Mouse (Mus musculus): ENCODE results near the gene Pabpc1l. TPM values are rescaled to one million over a fixed set of nuclear protein-coding genes. Genes with fewer than 3 reads are reported as not detected.

Gene Pabpc1l
- polyA plus RNA-seq, 1 experiment from 2014 or later = 0.39 TPM

DNA sequence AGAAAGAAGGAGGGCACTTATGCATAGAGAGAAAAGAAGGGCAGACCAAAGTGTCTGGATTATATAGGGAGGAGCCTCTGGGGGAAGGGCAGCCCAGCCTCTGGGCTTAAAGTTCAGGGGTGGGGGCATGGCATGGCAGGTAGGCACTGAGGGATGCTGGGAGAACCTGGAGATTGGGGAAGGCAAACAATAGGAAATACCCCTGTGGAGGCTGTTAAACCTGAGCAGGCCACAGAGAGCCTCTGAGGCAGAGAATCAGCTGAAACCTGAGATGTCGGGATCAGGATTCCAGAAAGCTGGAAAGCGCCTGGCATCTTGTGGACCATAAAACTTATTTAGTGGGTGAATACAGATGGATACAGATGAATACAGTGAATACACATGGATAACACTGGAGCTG lies 46.9 kb downstream of the Pabpc1l start:
- no peak overlapping the region for H3K4me3 ChIP-seq (replicated peaks)
- no peak overlapping the region for H3K4me2 ChIP-seq
- peaks cover 63% of the 10 kb centered on the region for H3K4me1 ChIP-seq (replicated peaks)
- peaks cover 1% of the 10 kb centered on the region; the same call in 1 of the 2 replicates for H3K36me3 ChIP-seq
- H3K27me3 ChIP-seq = no peaks in the 10 kb centered on the region
- 84% methylated on average over 2 of the region's 2 CpGs for WGBS (ENCODE audit: insufficient replicate concordance)
- DNase-seq (no peak), ATAC-seq (ENCODE audit: low read depth) (no peak)
- H3K9ac ChIP-seq = no peak overlapping the region
- H3K27ac ChIP-seq = no peak overlapping the region
- H3K9me3 ChIP-seq (replicated peaks) = no peaks in the 10 kb centered on the region

DNA sequence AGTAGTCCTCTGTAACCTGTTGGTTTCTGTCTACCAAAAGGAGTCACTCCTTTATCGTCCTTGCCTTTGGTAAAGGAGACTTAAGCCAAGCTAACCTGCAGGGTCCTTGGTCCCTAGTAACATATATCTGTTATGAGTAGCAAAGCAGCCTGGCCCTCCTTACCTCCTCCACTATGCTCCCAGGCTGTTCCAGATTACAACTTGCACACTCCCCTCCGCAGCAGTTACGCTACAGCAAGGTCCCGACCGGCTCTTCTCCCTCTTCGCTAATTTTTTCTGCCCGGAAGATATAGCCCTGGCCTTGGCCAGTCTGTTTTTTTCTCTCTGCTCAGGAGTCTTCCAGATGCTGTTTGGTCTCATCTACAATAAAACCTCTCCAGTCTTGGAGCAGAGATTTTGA lies 47.9 kb downstream of the Pabpc1l start:
- Histone ChIP-seq H3K27ac (no peak overlapping the region), H3K4me2 (no peak overlapping the region), H3K9me3 (replicated peaks) (no peaks in the 10 kb centered on the region), H3K9ac (no peak overlapping the region), H3K27me3 (no peaks in the 10 kb centered on the region), H3K4me3 (replicated peaks) (no peak overlapping the region), H3K36me3 (no peaks in the 10 kb centered on the region), H3K4me1 (replicated peaks) (peaks cover 70% of the 10 kb centered on the region)
- ATAC-seq (ENCODE audit: low read depth) (no peak), DNase-seq (no peak)
- WGBS (ENCODE audit: insufficient replicate concordance) = 71% methylated on average over 7 of the region's 7 CpGs

DNA sequence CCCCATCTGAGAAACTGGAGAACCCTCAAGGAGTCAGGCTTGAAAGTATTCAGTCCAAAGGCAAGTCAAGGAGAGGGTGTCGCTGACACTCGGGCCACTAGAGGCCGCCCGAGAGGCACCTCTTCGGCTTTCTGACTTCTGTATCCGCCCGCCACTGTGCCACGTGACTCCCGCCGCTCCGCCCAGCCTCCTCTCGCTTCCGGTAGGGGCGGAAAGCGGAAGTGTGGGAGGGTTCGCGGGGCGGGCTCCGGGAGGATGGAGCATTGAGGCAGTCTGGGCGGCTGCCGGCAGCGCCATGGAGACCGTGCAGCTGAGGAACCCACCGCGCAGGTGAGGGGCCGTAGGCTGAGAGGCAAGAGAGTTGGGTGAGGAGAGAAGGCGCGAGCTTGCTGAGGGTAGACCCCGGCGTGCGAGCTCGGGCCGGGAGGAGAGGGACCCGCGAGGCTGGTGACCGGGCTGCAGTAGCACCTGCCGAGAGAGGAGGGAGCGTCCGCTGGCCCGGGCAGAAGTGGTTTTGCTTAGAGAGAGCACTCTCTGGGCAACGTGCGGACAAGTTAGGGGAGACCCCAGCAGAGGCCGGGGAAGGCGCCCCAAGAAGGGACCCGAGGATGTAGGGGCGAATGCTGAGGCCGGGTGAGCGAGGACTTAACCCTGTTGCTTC lies 48.8 kb downstream of the Pabpc1l start:
- under 1% methylated on average over 48 of the region's 48 CpGs for WGBS (ENCODE audit: insufficient replicate concordance)
- Histone ChIP-seq H3K27ac (peak overlapping the region; percentile 81), H3K4me2 (peak overlapping the region; percentile 94), H3K36me3 (no peaks in the 10 kb centered on the region), H3K9me3 (replicated peaks) (no peaks in the 10 kb centered on the region), H3K27me3 (no peaks in the 10 kb centered on the region), H3K4me1 (replicated peaks) (peaks cover 70% of the 10 kb centered on the region), H3K4me3 (replicated peaks) (peak overlapping the region; percentile 96), H3K9ac (peak overlapping the region; percentile 91)
- ATAC-seq (ENCODE audit: low read depth) (peak; percentile 83), DNase-seq (peak; percentile 97)

DNA sequence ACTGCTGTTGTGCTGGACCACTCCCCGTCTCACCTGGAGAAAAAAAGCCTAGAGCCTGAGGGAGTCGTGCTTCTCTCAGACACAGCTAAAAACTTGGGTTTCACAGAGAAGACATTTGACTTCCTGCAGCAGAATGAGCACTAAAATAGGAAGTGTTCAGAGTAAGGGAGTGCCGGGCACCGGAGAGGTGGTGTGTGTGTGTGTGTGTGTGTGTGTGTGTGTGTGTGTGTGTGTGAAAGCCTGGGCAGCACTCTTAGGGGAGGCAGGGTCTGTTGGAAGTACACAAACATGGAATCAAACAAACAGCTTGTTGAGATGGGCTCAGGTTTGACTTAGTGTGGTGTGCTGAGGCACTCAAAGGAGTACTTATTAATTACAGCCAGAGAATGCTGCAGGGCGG lies 49.8 kb downstream of the Pabpc1l start:
- peak overlapping the region; percentile 94 for H3K4me2 ChIP-seq
- H3K9me3 ChIP-seq (replicated peaks) = no peaks in the 10 kb centered on the region
- no peak for DNase-seq
- H3K4me3 ChIP-seq (replicated peaks) = peak overlapping the region; percentile 96
- peaks cover 7% of the 10 kb centered on the region; the same call in 1 of the 2 replicates for H3K36me3 ChIP-seq
- peak overlapping the region; percentile 91 for H3K9ac ChIP-seq
- peaks cover 68% of the 10 kb centered on the region for H3K4me1 ChIP-seq (replicated peaks)
- 16% methylated on average over 5 of the region's 5 CpGs for WGBS (ENCODE audit: insufficient replicate concordance)
- peak overlapping the region; percentile 81 for H3K27ac ChIP-seq
- H3K27me3 ChIP-seq = no peaks in the 10 kb centered on the region
- no peak for ATAC-seq (ENCODE audit: low read depth)

DNA sequence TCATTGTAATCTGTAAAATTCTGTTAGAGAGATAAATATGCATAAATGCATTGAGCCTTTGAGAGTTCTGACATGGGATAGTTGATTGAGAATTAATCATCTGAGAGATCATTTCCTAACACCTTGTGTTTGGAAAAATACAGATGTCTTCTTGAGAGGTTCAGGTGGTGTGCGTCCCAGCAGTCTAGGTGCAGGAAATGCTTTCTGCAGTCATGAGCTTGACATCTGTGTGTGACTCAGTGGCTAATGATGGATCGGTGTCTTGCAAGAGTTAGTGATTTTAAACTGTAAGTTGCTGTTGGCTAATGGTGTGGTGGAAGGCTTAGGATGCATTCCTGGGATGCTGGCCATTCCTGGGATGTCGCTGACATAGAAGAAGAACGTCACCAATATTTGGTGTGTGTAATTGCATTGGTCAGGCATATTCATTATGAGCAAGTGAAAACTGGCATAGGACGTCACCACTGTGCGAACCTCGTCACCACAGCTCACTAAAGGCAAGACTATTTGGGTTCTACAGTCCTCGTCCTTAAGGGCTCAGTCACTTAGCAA lies 51.7 kb downstream of the Pabpc1l start:
- DNase-seq (no peak), ATAC-seq (ENCODE audit: low read depth) (no peak)
- H3K4me3 ChIP-seq (replicated peaks) = no peak overlapping the region
- H3K4me2 ChIP-seq = no peak overlapping the region
- peaks cover 22% of the 10 kb centered on the region for H3K36me3 ChIP-seq
- H3K9ac ChIP-seq = no peak overlapping the region
- no peaks in the 10 kb centered on the region for H3K9me3 ChIP-seq (replicated peaks)
- 80% methylated on average over 8 of the region's 8 CpGs for WGBS (ENCODE audit: insufficient replicate concordance)
- H3K27ac ChIP-seq = no peak overlapping the region
- peaks cover 59% of the 10 kb centered on the region for H3K4me1 ChIP-seq (replicated peaks)
- no peaks in the 10 kb centered on the region for H3K27me3 ChIP-seq

DNA sequence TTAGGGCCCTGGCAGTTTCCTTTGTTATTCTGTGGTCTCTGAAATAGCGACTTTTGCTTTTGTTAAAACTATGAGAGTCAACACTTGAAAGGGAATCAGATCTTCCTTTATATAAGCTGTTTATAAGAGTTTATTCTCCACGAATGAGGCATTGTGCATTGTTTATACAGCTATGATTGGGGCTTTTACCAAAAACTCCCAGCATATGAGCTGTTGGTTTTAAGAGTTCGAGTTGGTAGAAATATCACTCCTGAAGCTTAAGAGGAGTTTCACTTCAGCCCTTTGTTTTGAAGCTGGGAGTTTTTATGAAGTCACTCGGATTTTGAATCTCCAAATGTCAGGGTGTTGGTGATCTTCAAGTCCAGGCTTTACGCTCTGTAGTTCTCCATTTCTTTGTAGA lies 52.6 kb downstream of the Pabpc1l start:
- DNase-seq (no peak), ATAC-seq (ENCODE audit: low read depth) (no peak)
- Histone ChIP-seq H3K27ac (no peak overlapping the region), H3K9me3 (replicated peaks) (no peaks in the 10 kb centered on the region), H3K9ac (no peak overlapping the region), H3K4me2 (peak overlapping the region; percentile 19; the same call in 1 of the 2 replicates), H3K27me3 (no peaks in the 10 kb centered on the region), H3K36me3 (peaks cover 28% of the 10 kb centered on the region), H3K4me3 (replicated peaks) (no peak overlapping the region), H3K4me1 (replicated peaks) (peaks cover 56% of the 10 kb centered on the region)
- WGBS (ENCODE audit: insufficient replicate concordance) = 57% methylated on average over 5 of the region's 5 CpGs

DNA sequence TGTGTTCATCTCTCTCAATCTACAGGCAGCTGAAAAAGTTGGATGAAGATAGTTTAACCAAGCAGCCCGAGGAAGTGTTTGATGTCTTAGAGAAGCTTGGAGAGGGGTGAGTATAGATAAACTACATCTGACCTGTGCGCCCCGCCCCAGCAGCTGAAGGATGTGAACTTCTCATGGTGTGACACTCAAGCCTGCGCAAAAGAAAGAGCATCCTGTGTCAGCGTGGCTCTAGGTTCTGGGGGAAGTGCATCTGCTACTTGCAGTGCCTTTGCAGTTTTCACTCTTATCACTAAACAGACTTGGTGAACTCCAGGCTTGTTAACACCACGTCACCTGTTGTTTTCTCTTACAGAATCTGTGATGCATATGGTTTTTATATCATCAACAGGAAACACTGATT lies 54.2 kb downstream of the Pabpc1l start:
- H3K4me3 ChIP-seq (replicated peaks) = no peak overlapping the region
- DNase-seq (no peak), ATAC-seq (ENCODE audit: low read depth) (no peak)
- no peak overlapping the region for H3K4me2 ChIP-seq
- peaks cover 37% of the 10 kb centered on the region for H3K36me3 ChIP-seq
- H3K27me3 ChIP-seq = no peaks in the 10 kb centered on the region
- H3K9ac ChIP-seq = no peak overlapping the region
- H3K27ac ChIP-seq = no peak overlapping the region
- H3K4me1 ChIP-seq (replicated peaks) = peaks cover 51% of the 10 kb centered on the region
- 44% methylated on average over 6 of the region's 6 CpGs for WGBS (ENCODE audit: insufficient replicate concordance)
- no peaks in the 10 kb centered on the region for H3K9me3 ChIP-seq (replicated peaks)

DNA sequence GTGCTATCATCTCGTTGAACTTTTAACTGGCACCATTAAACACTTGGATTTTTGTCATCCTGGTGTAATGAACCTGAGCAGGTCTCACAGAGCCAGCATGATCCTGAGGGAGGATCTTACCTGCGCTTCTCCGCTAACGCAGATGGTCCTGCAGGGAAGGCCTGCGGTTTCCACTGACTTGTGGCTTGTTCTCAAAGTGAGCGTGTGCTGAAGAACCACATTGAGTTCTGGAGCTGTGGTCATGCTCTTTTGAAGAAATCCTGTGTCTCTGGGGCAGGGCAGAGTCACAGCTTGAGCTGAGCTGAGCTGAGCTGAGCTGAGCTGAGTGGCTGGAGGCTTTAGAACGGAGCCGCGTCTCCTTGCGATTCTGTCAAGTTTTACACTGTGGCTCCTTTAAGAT lies 56.3 kb downstream of the Pabpc1l start:
- DNase-seq (no peak), ATAC-seq (ENCODE audit: low read depth) (no peak)
- no peak overlapping the region for H3K4me3 ChIP-seq (replicated peaks)
- H3K27me3 ChIP-seq = no peaks in the 10 kb centered on the region
- H3K9ac ChIP-seq = no peak overlapping the region
- 89% methylated on average over 10 of the region's 10 CpGs for WGBS (ENCODE audit: insufficient replicate concordance)
- no peaks in the 10 kb centered on the region for H3K9me3 ChIP-seq (replicated peaks)
- peaks cover 52% of the 10 kb centered on the region for H3K36me3 ChIP-seq
- H3K4me1 ChIP-seq (replicated peaks) = peaks cover 33% of the 10 kb centered on the region
- no peak overlapping the region for H3K27ac ChIP-seq
- H3K4me2 ChIP-seq = no peak overlapping the region

DNA sequence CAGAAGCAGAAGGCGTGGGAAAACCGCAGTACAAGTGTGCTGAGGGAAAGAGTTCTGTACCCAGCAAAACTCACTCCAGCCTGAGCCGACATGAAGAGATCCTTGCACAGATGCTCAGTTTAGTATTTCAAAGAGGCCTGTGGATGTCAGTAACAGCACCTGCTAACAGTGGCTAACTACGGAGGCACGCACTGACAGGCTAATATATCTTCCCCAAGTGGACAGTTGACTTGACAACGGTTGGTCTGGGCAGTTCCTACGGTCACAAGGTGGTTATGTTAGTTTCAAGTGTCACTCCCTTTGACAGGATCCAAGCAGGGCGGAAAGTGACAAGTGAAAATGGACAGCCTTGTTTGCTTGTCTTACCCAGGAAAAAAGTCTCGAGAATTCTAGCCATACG lies 56.9 kb downstream of the Pabpc1l start:
- Histone ChIP-seq H3K9me3 (replicated peaks) (no peaks in the 10 kb centered on the region), H3K9ac (no peak overlapping the region), H3K27ac (no peak overlapping the region), H3K4me2 (no peak overlapping the region), H3K4me3 (replicated peaks) (no peak overlapping the region), H3K36me3 (peaks cover 58% of the 10 kb centered on the region), H3K27me3 (no peaks in the 10 kb centered on the region), H3K4me1 (replicated peaks) (peaks cover 27% of the 10 kb centered on the region)
- DNase-seq = no peak
- 72% methylated on average over 10 of the region's 10 CpGs for WGBS (ENCODE audit: insufficient replicate concordance)
- ATAC-seq (ENCODE audit: low read depth) = no peak

DNA sequence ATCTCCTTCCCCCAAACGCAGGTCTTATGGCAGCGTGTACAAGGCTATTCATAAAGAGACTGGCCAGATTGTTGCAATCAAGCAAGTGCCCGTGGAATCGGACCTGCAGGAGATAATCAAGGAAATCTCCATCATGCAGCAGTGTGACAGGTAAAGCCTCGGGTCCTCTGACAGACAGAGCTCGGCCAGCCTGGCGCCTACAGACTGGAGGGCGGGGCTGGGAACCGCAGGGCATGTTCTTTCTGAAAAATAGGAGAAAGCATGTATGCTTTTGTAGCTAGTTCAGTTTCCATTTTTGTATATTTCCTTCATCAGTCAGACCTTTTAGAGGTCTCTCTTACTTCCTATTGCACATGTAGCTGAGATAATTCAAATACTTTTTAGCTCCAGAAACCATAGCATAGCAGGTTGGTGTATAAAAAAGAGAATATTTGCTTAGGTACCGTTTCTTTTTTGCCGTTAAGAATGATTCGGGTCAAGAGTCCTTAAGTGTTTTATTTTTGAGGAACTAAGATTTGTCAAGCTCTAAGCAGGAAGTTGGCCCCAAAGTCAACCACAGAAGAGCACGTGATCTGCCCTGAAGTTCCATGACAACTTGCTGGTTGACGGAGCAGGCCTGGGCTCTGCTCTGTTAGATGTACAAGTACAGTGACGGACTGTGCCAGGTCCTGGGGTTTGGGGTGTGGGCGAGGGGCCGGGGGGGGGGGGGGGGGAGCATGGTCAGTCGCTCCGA lies 58.5 kb downstream of the Pabpc1l start:
- peak; percentile 47 for ATAC-seq (ENCODE audit: low read depth)
- H3K9me3 ChIP-seq (replicated peaks) = no peaks in the 10 kb centered on the region
- H3K9ac ChIP-seq = no peak overlapping the region
- peak overlapping the region; percentile 51; the same call in 1 of the 2 replicates for H3K27ac ChIP-seq
- H3K4me2 ChIP-seq = no peak overlapping the region
- 32% methylated on average over 19 of the region's 19 CpGs for WGBS (ENCODE audit: insufficient replicate concordance)
- no peak overlapping the region for H3K4me3 ChIP-seq (replicated peaks)
- no peaks in the 10 kb centered on the region for H3K27me3 ChIP-seq
- peaks cover 14% of the 10 kb centered on the region for H3K4me1 ChIP-seq (replicated peaks)
- peaks cover 74% of the 10 kb centered on the region for H3K36me3 ChIP-seq
- DNase-seq = no peak

DNA sequence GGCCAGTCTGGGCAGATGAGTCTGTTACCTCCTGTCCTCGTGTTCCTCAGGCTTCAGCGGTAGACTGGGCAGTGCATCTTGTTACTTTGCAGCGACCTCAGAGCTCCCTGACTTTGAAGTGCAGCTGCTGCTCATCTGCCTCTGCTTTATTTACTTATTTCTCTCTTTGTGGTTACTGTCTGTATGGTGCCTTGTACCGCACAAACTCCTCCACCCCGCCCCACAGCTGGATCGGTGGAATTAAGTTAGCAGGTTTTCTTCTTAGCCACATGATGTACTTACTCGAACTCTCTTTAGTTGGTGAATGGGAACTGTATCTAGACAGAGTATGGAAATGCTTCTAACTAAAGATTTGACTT lies 59.1 kb downstream of the Pabpc1l start:
- Histone ChIP-seq H3K27ac (peak overlapping the region; percentile 27; the same call in 1 of the 2 replicates), H3K4me2 (no peak overlapping the region), H3K4me1 (replicated peaks) (peaks cover 8% of the 10 kb centered on the region), H3K4me3 (replicated peaks) (no peak overlapping the region), H3K36me3 (peaks cover 80% of the 10 kb centered on the region), H3K27me3 (no peaks in the 10 kb centered on the region), H3K9me3 (replicated peaks) (no peaks in the 10 kb centered on the region), H3K9ac (no peak overlapping the region)
- 46% methylated on average over 7 of the region's 7 CpGs for WGBS (ENCODE audit: insufficient replicate concordance)
- ATAC-seq (ENCODE audit: low read depth) (peak; percentile 23; the same call in 1 of the 2 replicates), DNase-seq (no peak)

All from liver, embryonic 13.5 days (tissue).